Mouse (Mus musculus): Measurements from ENCODE around the gene Vwa8. TPM values are rescaled to one million over a fixed set of nuclear protein-coding genes. Genes with fewer than 3 reads are reported as not detected.

Gene Vwa8
- polyA plus RNA-seq, 1 experiment = 0.11 TPM

GRCm38 (mm10) chr14:79153896-79154295 lies 305.0 kb downstream of the Vwa8 start:
- Histone ChIP-seq H3K36me3 (ENCODE audit: control insufficient read depth) (no peaks in the 10 kb centered on the region), H3K9me3 (ENCODE audit: control insufficient read depth, low read length) (no peaks in the 10 kb centered on the region)
- TF ChIP-seq TAL1 (IDR thresholded peaks at IDR 0.05; ENCODE audit: low read length) (no peak), GATA1 (IDR thresholded peaks at IDR 0.05; ENCODE audit: low read length) (no peak)

GRCm38 (mm10) chr14:79154961-79155360 lies 306.1 kb downstream of the Vwa8 start:
- TF ChIP-seq TAL1 (IDR thresholded peaks at IDR 0.05; ENCODE audit: low read length) (no peak), GATA1 (IDR thresholded peaks at IDR 0.05; ENCODE audit: low read length) (no peak)
- H3K9me3 ChIP-seq (ENCODE audit: control insufficient read depth, low read length) = no peaks in the 10 kb centered on the region

More at GRCm38 (mm10) chr14:79153896-79154295, 305.0 kb downstream of the Vwa8 start:
- Histone ChIP-seq H3K27me3 (ENCODE audit: control insufficient read depth) (no peaks in the 10 kb centered on the region), H3K4me3 (replicated peaks) (no peak overlapping the region), H3K4me1 (ENCODE audit: control insufficient read depth) (no peaks in the 10 kb centered on the region)

GRCm38 (mm10) chr14:79156526-79157411 lies 307.9 kb downstream of the Vwa8 start:
- Histone ChIP-seq H3K4me3 (replicated peaks) (no peak overlapping the region), H3K4me1 (ENCODE audit: control insufficient read depth) (no peaks in the 10 kb centered on the region), H3K9me3 (ENCODE audit: control insufficient read depth, low read length) (no peaks in the 10 kb centered on the region), H3K36me3 (ENCODE audit: control insufficient read depth) (peaks cover 2% of the 10 kb centered on the region; the same call in 1 of the 2 replicates), H3K27me3 (ENCODE audit: control insufficient read depth) (no peaks in the 10 kb centered on the region)
- no peak for TF ChIP-seq GATA1 (IDR thresholded peaks at IDR 0.05; ENCODE audit: low read length)
- no peak for TF ChIP-seq TAL1 (IDR thresholded peaks at IDR 0.05; ENCODE audit: low read length)

More at GRCm38 (mm10) chr14:79154961-79155360, 306.1 kb downstream of the Vwa8 start:
- Histone ChIP-seq H3K4me3 (replicated peaks) (no peak overlapping the region), H3K36me3 (ENCODE audit: control insufficient read depth) (no peaks in the 10 kb centered on the region), H3K4me1 (ENCODE audit: control insufficient read depth) (no peaks in the 10 kb centered on the region), H3K27me3 (ENCODE audit: control insufficient read depth) (no peaks in the 10 kb centered on the region)

GRCm38 (mm10) chr14:79157451-79158218 lies 308.8 kb downstream of the Vwa8 start:
- no peak for TF ChIP-seq GATA1 (IDR thresholded peaks at IDR 0.05; ENCODE audit: low read length)
- no peak for TF ChIP-seq TAL1 (IDR thresholded peaks at IDR 0.05; ENCODE audit: low read length)
- Histone ChIP-seq H3K27me3 (ENCODE audit: control insufficient read depth) (no peaks in the 10 kb centered on the region), H3K36me3 (ENCODE audit: control insufficient read depth) (peaks cover 2% of the 10 kb centered on the region; the same call in 1 of the 2 replicates), H3K4me3 (replicated peaks) (no peak overlapping the region), H3K4me1 (ENCODE audit: control insufficient read depth) (no peaks in the 10 kb centered on the region), H3K9me3 (ENCODE audit: control insufficient read depth, low read length) (no peaks in the 10 kb centered on the region)

GRCm38 (mm10) chr14:79158219-79158521 lies 309.3 kb downstream of the Vwa8 start:
- no peaks in the 10 kb centered on the region for H3K9me3 ChIP-seq (ENCODE audit: control insufficient read depth, low read length)
- no peak overlapping the region for H3K4me3 ChIP-seq (replicated peaks)
- no peak for TF ChIP-seq GATA1 (IDR thresholded peaks at IDR 0.05; ENCODE audit: low read length)
- TF ChIP-seq TAL1 (IDR thresholded peaks at IDR 0.05; ENCODE audit: low read length) = no peak
- no peaks in the 10 kb centered on the region for H3K27me3 ChIP-seq (ENCODE audit: control insufficient read depth)
- H3K36me3 ChIP-seq (ENCODE audit: control insufficient read depth) = peaks cover 2% of the 10 kb centered on the region; the same call in 1 of the 2 replicates
- no peaks in the 10 kb centered on the region for H3K4me1 ChIP-seq (ENCODE audit: control insufficient read depth)

GRCm38 (mm10) chr14:79158673-79159200 lies 309.9 kb downstream of the Vwa8 start:
- H3K36me3 ChIP-seq (ENCODE audit: control insufficient read depth) = peaks cover 2% of the 10 kb centered on the region; the same call in 1 of the 2 replicates
- no peak overlapping the region for H3K4me3 ChIP-seq (replicated peaks)
- H3K27me3 ChIP-seq (ENCODE audit: control insufficient read depth) = no peaks in the 10 kb centered on the region
- TF ChIP-seq GATA1 (IDR thresholded peaks at IDR 0.05; ENCODE audit: low read length) (no peak), TAL1 (IDR thresholded peaks at IDR 0.05; ENCODE audit: low read length) (no peak)
- no peaks in the 10 kb centered on the region for H3K9me3 ChIP-seq (ENCODE audit: control insufficient read depth, low read length)
- H3K4me1 ChIP-seq (ENCODE audit: control insufficient read depth) = no peaks in the 10 kb centered on the region

- H3K4me3 ChIP-seq (replicated peaks) = no peak overlapping the region
- TF ChIP-seq GATA1 (IDR thresholded peaks at IDR 0.05; ENCODE audit: low read length) (no peak), TAL1 (IDR thresholded peaks at IDR 0.05; ENCODE audit: low read length) (no peak)
- peaks cover 2% of the 10 kb centered on the region; the same call in 1 of the 2 replicates for H3K36me3 ChIP-seq (ENCODE audit: control insufficient read depth)
- no peaks in the 10 kb centered on the region for H3K4me1 ChIP-seq (ENCODE audit: control insufficient read depth)
- H3K9me3 ChIP-seq (ENCODE audit: control insufficient read depth, low read length) = no peaks in the 10 kb centered on the region
- H3K27me3 ChIP-seq (ENCODE audit: control insufficient read depth) = no peaks in the 10 kb centered on the region
Observed at GRCm38 (mm10) chr14:79159451-79159850, 310.6 kb downstream of the Vwa8 start.

GRCm38 (mm10) chr14:79160486-79160885 lies 311.6 kb downstream of the Vwa8 start:
- no peak overlapping the region for H3K4me3 ChIP-seq (replicated peaks)
- no peak for TF ChIP-seq TAL1 (IDR thresholded peaks at IDR 0.05; ENCODE audit: low read length)
- no peak for TF ChIP-seq GATA1 (IDR thresholded peaks at IDR 0.05; ENCODE audit: low read length)

GRCm38 (mm10) chr14:79160966-79161365 lies 312.1 kb downstream of the Vwa8 start:
- no peaks in the 10 kb centered on the region for H3K9me3 ChIP-seq (ENCODE audit: control insufficient read depth, low read length)
- no peak overlapping the region for H3K4me3 ChIP-seq (replicated peaks)
- no peaks in the 10 kb centered on the region for H3K27me3 ChIP-seq (ENCODE audit: control insufficient read depth)
- no peaks in the 10 kb centered on the region for H3K4me1 ChIP-seq (ENCODE audit: control insufficient read depth)
- H3K36me3 ChIP-seq (ENCODE audit: control insufficient read depth) = peaks cover 2% of the 10 kb centered on the region; the same call in 1 of the 2 replicates
- TF ChIP-seq GATA1 (IDR thresholded peaks at IDR 0.05; ENCODE audit: low read length) (no peak), TAL1 (IDR thresholded peaks at IDR 0.05; ENCODE audit: low read length) (no peak)

More at GRCm38 (mm10) chr14:79160486-79160885, 311.6 kb downstream of the Vwa8 start:
- Histone ChIP-seq H3K27me3 (ENCODE audit: control insufficient read depth) (no peaks in the 10 kb centered on the region), H3K9me3 (ENCODE audit: control insufficient read depth, low read length) (no peaks in the 10 kb centered on the region), H3K36me3 (ENCODE audit: control insufficient read depth) (peaks cover 2% of the 10 kb centered on the region; the same call in 1 of the 2 replicates), H3K4me1 (ENCODE audit: control insufficient read depth) (no peaks in the 10 kb centered on the region)
